Mouse (Mus musculus): Measurements from ENCODE around the gene Il34. TPM values are rescaled to one million over a fixed set of nuclear protein-coding genes. Genes with fewer than 3 reads are reported as not detected.

The Il34 gene
- total RNA-seq (2015) = not detected in 2 replicates
- not detected in 2 replicates for total RNA-seq (2017)

DNA sequence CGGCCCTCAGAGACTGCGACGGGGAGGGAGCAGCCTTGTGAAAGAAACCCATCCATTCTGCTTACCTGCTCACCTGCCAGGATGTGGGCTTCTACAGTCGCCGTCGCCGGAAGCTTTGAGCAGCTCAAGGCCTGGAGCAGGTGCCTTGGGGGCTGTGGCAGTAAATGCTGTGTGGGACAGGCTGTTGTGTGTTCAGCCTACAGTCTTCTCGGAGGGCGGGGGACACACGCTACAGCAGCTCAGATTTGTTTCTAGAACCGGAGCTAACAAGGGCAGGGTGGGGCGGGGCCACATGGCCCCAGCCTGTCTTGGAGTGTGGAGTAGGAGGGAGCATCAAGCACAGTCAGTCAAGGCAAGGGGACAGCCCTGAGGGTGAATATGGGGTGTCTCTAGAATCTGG, at the start of gene Il34:
TSS of gene Il34 (minus strand) at position 256 of the 400 bp plus-strand sequence.
- no peak for ATAC-seq (replicated peaks; ENCODE audit: poor library complexity)

DNA sequence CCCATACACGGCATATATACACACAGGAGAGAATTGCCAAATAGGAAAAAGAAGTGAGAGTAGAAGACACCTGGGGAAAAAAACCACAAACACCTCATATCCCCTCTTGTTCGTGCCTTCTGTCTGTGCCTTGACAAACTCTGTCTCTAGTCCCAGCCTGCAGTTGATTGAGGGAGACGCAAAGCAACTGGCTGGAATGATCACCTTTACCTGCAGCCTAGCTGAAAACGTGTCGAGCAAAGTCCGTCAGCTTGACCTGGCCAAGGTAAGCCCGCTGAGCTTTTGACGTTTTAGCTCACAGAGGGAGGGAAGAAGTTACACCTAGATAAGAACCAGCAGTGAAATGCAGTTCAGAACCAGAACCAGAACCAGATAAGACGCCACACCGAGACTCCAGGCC, 45.5 kb upstream of the Il34 start:
- ATAC-seq (replicated peaks; ENCODE audit: poor library complexity) = no peak

DNA sequence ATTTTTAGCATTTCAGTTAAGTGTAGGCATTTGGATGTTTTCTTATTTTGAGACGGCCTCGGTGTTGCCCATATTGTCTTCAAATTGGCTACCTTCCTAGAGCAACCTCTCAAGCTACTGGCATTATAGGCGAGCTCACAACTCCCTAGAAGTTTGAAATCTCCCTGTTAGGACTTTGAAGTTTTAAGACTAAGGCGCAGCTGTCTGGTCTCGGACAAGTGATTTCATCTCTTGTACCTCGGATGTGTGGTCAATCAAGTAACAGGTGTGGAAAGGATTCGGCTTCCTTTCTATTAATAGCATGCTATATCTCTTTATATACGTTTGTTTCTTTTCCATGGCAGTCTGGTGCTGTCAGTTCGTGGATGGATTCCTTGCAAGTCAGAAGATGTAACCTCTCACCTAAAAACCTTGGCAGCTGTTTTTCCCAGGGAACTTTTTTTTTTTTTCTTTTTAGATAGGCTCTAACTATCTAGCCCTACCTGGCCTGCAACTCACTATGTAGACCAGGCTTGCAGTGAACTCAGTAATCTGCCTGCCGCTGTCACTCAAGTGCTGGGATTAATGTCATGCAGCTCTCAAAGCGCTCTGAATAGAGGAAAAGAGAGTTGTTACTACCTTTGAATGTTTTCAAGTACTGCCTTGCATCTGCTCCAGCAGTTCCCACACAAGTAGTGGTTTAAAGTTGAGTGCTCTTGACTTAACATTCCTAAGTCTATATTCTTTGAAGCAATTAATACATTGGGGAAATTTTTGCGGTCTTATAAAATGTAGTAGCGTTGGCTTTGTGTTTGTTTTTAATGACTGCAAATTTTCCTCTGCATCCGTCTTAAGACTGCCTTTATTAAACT, 42.1 kb upstream of the Il34 start:
- ATAC-seq (replicated peaks; ENCODE audit: poor library complexity) = no peak

DNA sequence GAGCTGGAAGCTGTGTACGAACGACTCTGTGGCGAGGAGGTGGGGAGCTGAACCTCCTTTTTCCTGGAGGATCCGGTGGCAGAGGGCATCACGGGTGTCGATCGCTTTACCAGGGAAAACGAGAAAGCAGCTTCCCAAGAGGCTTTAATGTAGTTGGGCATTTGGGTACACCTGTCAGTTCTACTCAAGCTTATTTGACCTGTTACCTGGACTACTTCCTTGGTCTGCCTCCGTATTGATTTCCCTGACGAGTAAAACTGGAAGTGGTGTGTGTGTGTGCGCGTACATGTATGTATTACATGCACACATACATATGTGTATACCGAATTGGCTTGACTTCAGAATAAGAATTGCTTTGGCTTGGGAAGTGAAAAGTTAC, 41.4 kb upstream of the Il34 start:
- peak; percentile 17; the same call in 1 of the 2 replicates for ATAC-seq (replicated peaks; ENCODE audit: poor library complexity)

DNA sequence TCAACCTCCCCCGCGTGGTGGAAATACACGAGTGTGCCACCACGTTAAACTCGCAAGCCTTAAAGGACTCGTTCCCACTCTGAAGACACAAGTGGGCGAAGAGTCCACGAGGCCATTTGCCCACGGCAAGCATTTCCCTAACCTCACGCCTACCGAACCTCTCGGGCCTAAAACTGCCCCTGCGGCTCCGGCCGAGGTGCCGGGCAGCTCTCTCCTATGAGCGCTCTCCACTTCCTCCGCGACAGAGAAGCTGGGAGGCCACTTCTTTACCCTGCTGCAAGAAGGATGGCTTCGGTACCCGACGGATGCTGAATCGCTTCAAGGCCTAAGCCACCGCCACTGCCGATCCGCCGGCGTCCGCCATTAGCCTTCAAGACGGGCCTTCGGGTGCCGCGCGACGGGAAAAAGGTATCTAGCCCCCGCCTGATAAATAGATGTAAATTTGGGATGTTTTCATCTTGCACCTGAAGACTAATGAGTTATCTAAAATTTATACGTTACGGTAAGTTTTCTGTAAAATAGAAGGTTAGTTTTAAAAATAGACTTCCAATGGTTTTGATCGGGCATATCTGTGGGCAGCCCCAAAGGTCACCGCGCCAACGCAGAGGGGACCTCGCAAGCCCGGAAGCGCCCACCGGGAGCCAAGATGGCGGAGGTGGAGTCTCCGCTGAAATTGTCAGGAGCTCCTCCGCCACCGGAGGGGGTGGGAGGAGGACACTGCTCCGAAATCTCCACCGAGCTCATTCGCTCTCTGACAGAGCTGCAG, 40.9 kb upstream of the Il34 start, which contains the start of the genes Cog4 and Sf3b3:
TSS of gene Cog4 (plus strand) at position 196 of the 766 bp plus-strand sequence.
TSS of gene Sf3b3 (minus strand) at position 383 of the 766 bp plus-strand sequence.
- ATAC-seq (replicated peaks; ENCODE audit: poor library complexity) = peak; percentile 93

DNA sequence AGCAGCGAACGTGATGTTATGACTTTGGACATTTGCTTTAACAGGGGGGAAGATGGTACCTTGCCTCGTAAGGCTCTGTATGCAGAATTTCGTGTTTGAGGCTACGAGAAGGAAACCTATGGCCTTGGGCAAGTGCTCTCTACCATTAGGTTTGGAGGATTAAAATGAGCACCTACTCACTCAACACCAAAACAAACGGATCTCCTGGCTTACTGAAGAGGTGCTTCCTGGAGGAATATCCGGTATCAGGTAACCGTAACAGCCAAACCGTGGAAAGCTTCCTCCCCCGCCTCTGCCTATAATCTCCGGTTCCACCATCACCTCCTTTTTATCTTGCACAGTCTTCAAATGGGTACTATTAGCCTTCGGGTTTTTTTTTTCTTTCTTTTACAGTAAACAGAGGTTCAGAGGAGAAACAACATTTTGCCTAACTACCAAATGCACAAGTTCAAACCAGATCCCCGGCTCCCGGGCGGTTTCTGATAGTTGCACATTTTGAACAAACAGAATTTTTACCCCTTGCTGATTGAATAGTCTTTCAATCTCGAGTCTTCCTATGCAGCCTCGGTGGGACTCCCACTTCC, 40.2 kb upstream of the Il34 start:
- ATAC-seq (replicated peaks; ENCODE audit: poor library complexity) = no peak

DNA sequence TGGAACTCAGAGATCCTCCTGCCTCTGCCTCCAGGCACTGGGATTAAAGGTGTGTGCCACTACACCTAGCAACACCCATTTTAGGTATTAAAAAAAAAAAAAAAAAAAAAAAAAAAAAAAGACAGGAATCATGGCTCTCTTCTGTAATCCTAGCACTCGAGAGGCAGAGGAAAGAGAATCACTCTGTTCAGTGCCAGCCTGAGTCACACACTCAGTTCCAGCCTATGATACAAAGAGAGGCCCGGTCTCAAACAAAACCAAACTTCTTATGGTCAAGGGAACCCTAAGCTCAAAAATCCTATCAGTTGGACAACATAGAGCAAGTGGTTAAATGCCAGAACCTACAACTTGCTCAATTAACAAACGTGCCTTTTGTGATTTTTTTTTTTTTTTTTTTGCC, 39.2 kb upstream of the Il34 start:
- ATAC-seq (replicated peaks; ENCODE audit: poor library complexity) = no peak

DNA sequence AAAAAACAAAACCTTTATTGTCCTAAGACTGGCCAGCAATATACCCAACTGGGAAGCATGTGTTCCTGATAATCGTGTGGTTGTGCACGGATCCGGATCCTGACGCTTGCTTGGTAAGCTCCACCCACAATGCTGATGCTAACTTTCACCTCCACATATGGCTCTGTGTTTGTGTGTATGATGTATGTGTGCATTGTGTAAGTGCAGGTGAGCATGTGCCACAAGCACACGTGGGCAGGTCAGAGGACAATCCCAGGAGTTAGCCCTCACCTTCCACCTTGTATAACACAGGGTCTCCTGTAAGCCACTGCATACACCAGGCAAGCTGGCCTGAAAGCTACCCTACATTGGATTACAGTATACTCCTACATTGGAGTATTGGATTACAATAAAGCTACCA, 37.5 kb upstream of the Il34 start:
- ATAC-seq (replicated peaks; ENCODE audit: poor library complexity) = no peak

DNA sequence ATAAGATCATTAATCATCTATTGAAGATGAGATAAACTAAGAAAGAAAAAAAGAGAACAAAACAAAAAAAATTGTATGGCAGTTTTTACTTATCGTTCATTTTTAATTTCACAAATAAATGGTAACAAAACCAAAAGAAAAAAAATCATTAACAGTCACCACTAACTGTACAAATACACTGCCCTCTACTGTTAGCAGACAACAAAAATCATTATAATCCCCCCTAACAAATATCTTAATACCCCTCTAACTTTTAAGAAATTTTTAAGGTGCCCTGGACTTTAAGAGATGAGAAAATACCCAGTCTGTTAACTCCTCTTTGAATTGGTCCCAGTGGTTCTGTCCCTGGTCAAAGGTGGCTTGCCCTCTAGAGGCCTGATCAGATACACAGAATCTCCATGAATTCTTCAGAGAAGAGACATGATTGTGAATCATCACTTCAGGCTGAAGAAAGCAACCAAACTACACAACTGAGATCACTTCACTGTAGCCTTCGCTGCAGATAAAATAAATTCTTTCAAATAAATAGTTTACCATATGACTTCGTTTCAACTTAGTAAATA, 36.4 kb upstream of the Il34 start:
- no peak for ATAC-seq (replicated peaks; ENCODE audit: poor library complexity)

DNA sequence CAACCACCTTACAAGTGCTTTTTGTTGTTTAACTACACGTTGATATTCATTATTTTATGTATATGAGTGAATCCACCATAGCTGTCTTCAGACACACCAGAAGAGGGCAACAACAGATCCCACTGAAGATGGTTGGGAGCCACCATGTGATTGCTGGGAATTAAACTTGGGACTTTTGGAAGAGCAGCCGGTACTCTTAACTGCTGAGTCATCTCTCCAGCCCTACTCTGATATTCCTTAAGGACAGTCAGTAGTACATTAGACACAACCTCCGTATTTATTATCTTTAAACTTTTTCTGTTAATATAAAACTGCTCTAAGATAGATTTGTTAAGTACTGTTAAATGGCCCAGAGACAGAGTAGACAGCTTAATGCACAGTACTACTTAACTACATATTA, 26.2 kb upstream of the Il34 start:
- ATAC-seq (replicated peaks; ENCODE audit: poor library complexity) = no peak

DNA sequence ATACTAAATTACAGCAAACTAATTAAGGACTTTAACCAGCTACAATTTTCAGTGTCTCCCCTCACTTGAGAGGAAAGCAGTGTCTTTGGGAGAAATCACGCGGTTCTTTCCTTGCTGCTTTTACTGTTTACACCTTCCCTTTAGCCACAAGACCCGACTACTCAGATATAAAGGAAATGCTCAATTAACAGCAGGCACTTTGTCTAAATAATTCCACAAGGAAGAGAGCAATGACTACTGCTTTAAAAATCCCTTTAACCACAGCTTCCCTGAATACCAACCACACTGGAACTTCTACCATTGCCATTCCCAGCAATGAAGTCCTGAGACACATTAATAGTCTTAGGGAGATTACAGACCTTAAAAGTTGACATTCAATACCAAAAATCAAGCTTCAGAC, 22.8 kb upstream of the Il34 start:
- ATAC-seq (replicated peaks; ENCODE audit: poor library complexity) = no peak

DNA sequence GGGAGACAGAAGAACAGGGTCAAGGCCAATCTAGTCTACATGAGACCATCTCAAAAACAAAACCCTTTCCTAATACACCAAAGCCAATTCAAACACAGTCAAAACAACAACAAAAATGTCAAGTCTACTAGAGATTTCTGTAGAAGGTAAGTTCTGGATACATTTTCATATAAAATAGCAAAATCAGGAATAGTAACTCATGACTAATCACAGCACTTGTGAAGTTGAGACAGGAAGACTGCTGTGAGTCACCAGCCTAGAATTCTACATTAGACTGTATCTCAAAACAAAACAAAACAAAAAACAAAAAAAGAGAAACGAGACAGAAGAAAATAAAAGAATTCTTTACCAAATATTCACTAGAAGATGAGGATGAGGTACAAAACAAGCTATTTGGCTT, 19.1 kb upstream of the Il34 start:
- ATAC-seq (replicated peaks; ENCODE audit: poor library complexity) = no peak

DNA sequence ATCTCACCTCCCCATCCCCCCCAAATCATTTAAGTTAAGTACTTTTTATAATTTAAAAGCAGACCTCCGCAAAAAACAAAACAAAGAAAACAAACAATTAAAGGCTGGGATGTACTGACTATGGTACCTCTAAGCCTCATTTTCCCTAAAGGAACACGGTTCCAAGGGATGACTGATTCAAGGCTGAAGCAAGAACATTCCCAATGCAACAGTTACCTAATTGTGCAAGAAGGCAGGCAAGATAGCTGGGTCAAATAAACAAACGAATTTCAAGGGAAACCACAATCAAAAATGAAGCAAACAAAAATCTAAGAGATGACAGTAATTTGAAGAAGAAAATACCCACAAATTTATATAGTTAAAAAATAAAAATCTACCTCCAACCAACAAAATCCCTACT, 16.2 kb upstream of the Il34 start:
- ATAC-seq (replicated peaks; ENCODE audit: poor library complexity) = no peak

DNA sequence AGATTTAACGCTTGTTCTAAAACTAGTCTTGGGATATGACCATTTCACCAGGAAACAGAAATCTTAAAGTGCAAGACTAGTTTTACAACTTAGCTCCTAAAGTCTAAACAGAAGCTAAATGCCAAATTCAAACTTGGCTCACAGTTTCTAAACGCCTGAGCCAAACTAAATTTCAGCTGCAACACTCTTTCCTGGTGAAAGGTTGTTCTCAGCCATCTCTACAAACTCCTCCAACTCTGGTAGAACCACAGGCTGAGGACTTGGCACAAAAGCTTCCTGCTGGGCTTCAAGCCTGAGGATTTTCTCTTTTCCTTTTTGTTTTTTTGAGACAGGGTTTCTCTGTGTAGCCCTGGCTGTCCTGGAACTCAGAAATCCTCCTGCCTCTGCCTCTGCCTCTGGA, 14.5 kb upstream of the Il34 start:
- no peak for ATAC-seq (replicated peaks; ENCODE audit: poor library complexity)

DNA sequence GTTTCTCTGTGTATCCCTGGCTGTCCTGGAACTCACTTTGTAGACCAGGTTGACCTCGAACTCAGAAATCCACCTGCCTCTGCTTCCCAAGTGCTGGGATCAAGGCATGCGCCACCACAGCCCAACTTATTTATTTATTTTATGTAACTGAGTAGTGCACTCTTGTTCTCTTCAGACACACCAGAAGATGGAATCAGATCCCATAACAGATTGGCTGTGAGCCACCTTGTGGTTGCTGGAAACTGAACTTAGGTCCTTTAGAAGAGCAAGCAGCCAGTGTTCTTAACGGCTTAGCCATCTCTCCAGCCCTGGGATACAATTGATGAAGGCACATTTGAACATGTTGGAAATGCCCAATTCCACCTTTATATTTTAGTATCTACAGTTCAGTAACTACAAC, 12.9 kb upstream of the Il34 start:
- no peak for ATAC-seq (replicated peaks; ENCODE audit: poor library complexity)

DNA sequence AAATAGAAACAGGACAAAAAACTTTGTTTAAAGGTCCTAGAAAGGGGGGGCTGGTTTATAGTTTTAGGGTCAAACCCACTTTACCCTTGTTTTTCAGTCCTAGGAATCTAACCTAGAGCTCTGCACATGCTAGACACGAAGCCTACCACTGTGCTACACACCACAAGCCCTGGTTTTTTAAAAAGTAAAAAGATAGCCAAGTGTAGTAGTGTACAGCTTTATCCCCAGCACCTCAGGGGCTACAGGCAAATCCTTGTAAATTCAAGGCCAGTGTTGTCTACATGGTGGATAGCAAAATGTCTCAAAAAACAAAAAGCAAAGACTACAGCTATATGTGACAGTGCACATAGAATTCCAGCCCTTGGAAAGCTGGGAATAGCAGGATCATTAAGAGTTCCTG, 11.3 kb upstream of the Il34 start:
- ATAC-seq (replicated peaks; ENCODE audit: poor library complexity) = no peak

DNA sequence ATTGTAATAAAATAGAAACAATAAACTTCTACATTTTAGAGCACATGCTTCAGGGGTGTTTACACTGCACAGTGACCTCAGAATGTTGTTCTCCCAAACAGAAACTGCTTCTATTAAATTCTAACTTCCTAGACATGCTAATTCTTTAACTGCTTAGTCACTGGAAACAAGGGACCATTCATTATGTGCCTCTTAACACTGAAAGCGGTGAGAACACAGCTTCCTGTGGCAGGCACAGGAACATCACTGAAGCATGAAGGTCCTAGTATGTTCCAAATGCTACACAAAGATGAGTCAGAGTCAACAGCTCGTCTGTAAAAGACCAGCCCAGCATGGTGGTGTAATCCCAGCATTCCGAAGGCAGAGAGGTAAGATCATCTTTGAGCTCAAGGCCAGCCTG, 9.6 kb upstream of the Il34 start:
- no peak for ATAC-seq (replicated peaks; ENCODE audit: poor library complexity)

DNA sequence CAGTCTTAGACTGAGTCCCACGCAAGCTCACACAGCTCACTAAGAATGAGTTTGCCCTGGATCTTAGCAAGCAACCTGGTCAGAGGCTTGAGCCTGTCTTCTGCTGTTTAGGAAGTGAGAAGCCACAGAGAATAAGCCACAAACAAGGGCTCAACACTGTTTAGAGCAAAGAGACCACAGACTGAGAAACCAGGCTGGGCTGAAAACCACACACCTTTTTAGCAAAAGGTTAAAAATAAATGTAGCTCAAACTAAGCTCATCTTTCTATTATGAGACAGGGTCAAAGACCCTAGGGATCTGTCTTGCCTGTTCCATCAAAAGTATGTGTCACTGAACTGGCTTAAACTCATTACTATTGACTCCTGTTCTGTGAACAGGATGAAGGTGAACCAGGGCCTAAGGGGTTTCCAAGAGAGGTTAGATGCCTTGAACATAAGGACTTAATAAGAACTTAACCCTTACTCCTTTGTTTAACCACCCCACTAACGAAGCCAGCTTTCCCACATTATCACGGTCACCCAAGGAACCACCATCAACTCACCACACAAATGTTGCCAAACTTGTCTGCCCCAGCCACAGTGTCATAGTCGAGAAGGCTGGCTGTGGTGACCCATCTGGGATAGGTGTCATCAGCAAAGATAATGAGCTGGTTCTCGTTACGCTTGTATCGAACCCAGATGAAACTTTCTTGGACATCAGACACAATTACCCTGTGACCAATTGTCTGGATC, 7.5 kb upstream of the Il34 start:
- ATAC-seq (replicated peaks; ENCODE audit: poor library complexity) = no peak

DNA sequence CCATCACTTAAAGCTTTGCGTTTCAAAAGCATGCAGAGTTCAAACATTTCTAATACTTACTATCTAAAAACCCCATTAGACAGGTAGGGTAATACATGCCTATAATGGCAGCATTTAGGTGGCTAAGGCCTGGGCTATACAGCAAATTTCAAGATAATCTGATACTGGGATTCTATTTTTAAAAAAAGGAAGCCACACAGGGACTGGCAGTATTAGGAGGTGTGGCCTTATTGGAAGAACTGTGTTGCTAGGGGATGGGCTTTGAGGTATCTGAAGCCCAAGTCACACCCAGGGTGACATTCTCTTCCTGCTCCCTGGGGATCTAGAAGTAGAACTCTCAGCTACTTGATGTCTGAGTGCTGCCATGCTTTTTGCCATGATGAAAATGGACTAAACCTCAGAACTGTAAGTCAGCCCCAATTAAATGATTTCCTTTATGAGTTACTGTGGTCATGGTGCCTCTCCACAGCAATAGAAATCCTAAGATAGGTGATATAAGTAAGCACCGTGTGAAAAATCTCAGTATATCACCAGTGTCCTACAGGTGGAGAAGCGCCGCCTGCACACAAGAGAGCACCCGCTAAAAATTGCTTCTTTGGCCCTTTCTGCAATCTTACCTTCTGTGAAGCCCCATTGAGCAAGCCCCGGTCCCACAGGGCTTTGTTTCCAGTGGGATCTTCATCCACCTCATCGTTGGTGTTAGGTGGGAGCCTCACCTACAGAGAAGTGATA, 6.8 kb upstream of the Il34 start:
- peak; percentile 18; the same call in 1 of the 2 replicates for ATAC-seq (replicated peaks; ENCODE audit: poor library complexity)

DNA sequence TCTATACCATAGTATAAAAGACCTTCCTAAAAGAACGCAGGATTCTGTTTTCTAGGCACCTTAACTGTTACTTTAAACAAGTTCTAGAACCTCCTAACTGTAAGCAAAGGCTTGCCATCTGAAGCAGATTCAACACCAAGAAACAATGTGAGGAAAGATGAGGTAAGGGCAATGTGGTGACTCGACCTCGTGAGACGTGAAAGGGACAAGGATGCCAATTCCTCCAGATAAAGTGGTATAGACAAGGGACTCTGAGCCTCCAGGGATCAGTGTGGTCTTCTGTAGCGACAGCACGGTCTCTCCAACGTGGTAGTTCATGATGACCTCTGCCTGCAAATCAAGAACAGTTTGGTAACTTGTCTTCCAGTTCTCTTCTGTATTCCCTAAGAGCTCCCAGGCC, 6.1 kb upstream of the Il34 start:
- no peak for ATAC-seq (replicated peaks; ENCODE audit: poor library complexity)
